Mouse (Mus musculus) neural tube, embryonic 14.5 days (tissue): ENCODE measurements around the gene Gprin1. TPM values are rescaled to one million over a fixed set of nuclear protein-coding genes. Genes with fewer than 3 reads are reported as not detected.
"Not testable (repeated sequence)": the region's sequence is repeated elsewhere in the genome, so short reads cannot be mapped to it uniquely, and the experiment has no call there.

Experiments used
- ATAC-seq: fragments of 200-750 bp; cut with Nextera tagmentation; 2 replicates; pipeline ENCODE4 v1.8.0; 2017; ENCODE audit warnings: low read depth, mild to moderate bottlenecking, moderate TSS enrichment, moderate library complexity
- H3K27ac ChIP-seq: fragments of 300-500 bp; sonication (generic); 2 replicates; pipeline ENCODE4 v1.5.1; 2014; ENCODE audit warnings: low read depth, mild to moderate bottlenecking, control low read depth, low read length, moderate library complexity, mixed read lengths
- H3K27me3 ChIP-seq: fragments of 300-500 bp; sonication (generic); 2 replicates; pipeline ENCODE4 v1.6.1; 2014; ENCODE audit warnings: low read length; ENCODE audit not compliant: control insufficient read depth, insufficient read depth
- H3K36me3 ChIP-seq: fragments of 300-500 bp; sonication (generic); 2 replicates; pipeline ENCODE4 v1.6.1; 2014; ENCODE audit warnings: low read length, mixed read lengths; ENCODE audit not compliant: control insufficient read depth, insufficient read depth
- H3K4me1 ChIP-seq: fragments of 300-500 bp; sonication (generic); 2 replicates; pipeline ENCODE4 v1.6.1; 2014; ENCODE audit warnings: low read length; ENCODE audit not compliant: control insufficient read depth, insufficient read depth
- H3K4me2 ChIP-seq: fragments of 300-500 bp; sonication (generic); 2 replicates; pipeline ENCODE4 v1.6.1; 2014; ENCODE audit warnings: mild to moderate bottlenecking, low read depth, low read length, control low read depth
- H3K4me3 ChIP-seq: fragments of 300-500 bp; sonication (generic); 2 replicates; pipeline ENCODE4 v1.5.1; 2014; ENCODE audit warnings: low read depth, low read length, control low read depth, mixed read lengths
- H3K9ac ChIP-seq: fragments of 300-500 bp; sonication (generic); replicated peaks from 2 replicates; pipeline ENCODE4 v1.6.1; 2014; ENCODE audit warnings: low read depth, mild to moderate bottlenecking, control low read depth, low read length, mixed read lengths
- H3K9me3 ChIP-seq: fragments of 300-500 bp; sonication (generic); 2 replicates; pipeline ENCODE4 v1.6.1; 2016; ENCODE audit warnings: low read length; ENCODE audit not compliant: control insufficient read depth
- WGBS: fragments of 180-500 bp; shearing (Covaris S2); extraction: QIAGEN DNeasy Blood & Tissue Kit; methylation state at CpG from one replicate; pipeline ENCODE4 v1.1.7; 2014; 5-methylcytosine and 5-hydroxymethylcytosine counted together
- polyA plus RNA-seq: library from polyadenylated mRNA; unstranded; fragments of >200 nt; fragmentation: Nextera tagmentation; extraction: Ambion mirVana; gene quantifications from 2 replicates; pipeline ENCODE4 v1.2.1, GENCODE M21; 2014

Gene Gprin1
- polyA plus RNA-seq, 1 experiment from 2014 or later, result 19.6 TPM

DNA sequence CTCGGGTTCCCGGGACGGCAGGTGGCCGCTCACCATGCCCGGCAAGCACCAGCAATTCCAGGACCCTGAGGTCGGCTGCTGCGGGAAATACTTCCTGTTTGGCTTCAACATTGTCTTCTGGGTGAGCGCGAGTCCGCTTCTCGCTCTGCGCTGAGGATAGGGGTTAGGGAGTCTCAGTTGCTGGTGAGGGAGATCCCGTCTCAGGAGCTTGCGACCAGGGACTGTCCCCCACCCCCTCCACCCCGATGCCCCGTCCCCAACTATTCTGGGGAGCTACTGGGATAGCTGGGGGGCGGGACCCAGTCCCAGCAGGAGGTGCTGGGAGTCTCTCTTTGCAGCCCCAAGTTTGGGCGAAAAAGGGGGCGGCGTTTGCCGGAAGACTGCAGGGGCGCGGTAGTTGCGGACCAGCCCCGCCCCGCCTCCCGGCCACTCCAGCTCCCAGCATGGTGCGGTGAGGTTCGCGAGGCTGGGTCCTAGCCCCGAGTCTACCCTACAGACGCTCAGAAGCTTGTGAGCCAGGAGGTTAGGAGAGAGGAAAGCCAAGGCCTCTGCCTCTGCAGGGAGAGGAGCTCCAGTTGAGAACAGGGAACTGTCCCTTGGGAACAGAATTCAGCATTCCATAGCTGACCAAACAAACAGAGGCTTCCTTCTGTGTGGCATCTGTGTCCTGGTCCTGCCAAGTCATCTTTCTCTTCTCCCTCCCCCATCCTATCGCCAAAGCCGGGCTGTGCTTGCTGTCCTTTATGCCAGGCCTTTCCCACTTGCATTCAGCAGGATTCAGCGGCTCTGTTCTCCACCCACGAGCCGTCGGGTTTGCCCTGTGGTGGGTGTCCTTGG, 40.1 kb upstream of the Gprin1 start:
- 1% methylated on average over 38 of the region's 38 CpGs for WGBS
- H3K27ac ChIP-seq, result 0 out of 2 replicates have a peak overlapping the region, but pooled peaks have one; percentile 10

DNA sequence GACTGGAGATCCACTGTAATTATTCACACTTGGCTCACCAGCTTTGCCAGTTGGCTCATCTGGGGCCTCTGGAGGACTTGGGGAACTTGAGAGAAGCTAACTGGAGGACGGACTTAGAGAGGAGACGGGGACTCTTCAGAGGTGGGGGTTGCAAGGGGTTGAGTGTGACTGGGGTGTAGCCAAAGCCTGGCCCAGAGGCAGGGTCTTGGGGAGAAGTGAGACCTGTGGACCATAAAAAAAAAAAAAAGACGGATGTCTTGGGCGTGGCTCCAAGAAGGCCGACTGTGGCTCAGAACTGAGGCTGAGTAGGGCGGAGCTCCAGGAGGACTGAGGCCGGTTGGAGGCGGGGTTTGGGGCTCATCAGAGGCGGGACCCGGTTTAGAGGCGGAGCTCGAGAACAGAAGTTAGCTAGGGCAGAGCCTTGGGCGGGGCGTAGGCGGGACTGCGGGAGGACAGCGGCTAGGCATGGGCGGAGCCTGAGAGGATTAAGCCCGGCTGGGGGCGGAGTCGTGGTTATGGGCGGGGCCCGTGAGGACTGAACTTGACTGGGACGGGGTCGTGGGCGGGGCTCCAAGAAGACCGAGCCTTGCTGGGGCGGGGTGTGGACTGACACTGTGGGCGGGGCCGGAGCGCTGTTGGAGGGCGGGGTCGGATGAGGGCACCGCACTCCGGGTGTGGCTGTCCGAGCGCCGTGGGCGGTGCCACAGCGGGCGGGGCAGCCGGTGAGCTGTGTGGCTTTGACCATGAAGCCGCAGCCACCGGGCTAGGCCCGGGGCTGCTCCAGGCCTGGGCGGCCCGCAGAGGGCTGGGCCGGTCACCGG, 39.3 kb upstream of the Gprin1 start, which contains the start of gene Tspan17:
Gene Tspan17, plus strand, starts transcription at position 638 of the 821 bp plus-strand sequence.
- Histone ChIP-seq H3K4me1 (peaks cover 5% of the 10 kb centered on the region; the same call in 1 of the 2 replicates), H3K9ac (peak within 1 kb of the TSS; percentile 55), H3K4me2 (peak within 1 kb of the TSS; percentile 97), H3K4me3 (peak within 1 kb of the TSS; percentile 55), H3K27ac (0 out of 2 replicates have a peak within 1 kb of the TSS, but pooled peaks have one; percentile 10), H3K9me3 (no peaks in the 10 kb centered on the region), H3K27me3 (no peaks in the 10 kb centered on the region; the same call in 1 of the 2 replicates), H3K36me3 (no peaks in the 10 kb centered on the region)
- ATAC-seq, result peak; percentile 83
- 2% methylated on average over 49 of the region's 49 CpGs for WGBS

More for the DNA sequence above, 40.1 kb upstream of the Gprin1 start:
- Histone ChIP-seq H3K4me3 (peak overlapping the region; percentile 55), H3K9me3 (no peaks in the 10 kb centered on the region), H3K27me3 (no peaks in the 10 kb centered on the region; the same call in 1 of the 2 replicates), H3K4me2 (peak overlapping the region; percentile 97), H3K36me3 (no peaks in the 10 kb centered on the region), H3K4me1 (peaks cover 5% of the 10 kb centered on the region; the same call in 1 of the 2 replicates), H3K9ac (peak overlapping the region; percentile 55)
- ATAC-seq, result peak; percentile 53

DNA sequence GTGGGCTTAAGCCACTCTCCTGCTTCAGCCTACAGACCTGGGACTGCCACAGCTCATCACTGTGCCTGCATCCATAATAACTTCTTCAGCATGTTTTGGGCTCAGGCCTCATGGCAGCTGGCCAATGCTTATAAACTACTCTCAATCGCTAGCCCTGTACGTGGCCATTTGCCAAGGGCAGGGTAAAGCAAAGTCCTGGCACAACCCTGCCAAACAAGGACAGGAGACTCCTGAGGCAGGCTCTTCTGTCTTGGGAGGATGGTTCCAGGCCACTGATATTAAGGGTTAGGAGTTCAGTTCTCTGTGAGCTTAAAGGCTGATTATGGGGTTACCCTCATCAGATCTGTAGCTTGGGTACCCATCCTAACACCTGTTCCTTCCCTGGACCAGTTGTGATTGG, 37.9 kb upstream of the Gprin1 start:
- not testable (repeated sequence) for H3K4me3 ChIP-seq, H3K27ac ChIP-seq, H3K9ac ChIP-seq, H3K27me3 ChIP-seq, H3K4me1 ChIP-seq, H3K36me3 ChIP-seq, ATAC-seq, H3K9me3 ChIP-seq, H3K4me2 ChIP-seq
- WGBS, result 56% methylated on average over 2 of the region's 2 CpGs

DNA sequence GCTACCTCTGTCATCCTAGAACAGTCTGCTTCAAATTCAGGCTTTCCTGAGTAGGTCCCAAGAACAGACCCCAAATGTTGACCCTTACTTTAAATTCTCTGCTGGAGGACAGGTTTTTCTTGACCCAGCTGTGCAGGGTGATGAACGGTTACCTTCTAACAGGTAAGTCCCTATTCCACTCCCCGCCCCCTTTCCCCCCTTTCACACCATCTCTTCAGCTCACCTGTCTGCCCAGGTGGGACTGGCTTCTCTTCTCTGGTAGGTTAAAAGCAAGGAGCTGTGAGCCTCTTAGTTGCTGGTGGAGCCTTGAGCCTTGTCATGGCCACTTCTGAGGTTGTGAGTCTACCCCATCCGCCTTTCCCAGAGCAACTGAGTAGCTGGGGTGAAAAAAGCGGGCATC, 34.0 kb upstream of the Gprin1 start, which contains the start of gene Eif4e1b:
Gene Eif4e1b, plus strand, starts transcription at position 301 of the 400 bp plus-strand sequence.
- Histone ChIP-seq H3K4me3 (no peak within 1 kb of the TSS), H3K27me3 (no peaks in the 10 kb centered on the region), H3K4me1 (no peaks in the 10 kb centered on the region), H3K4me2 (no peak within 1 kb of the TSS), H3K27ac (no peak within 1 kb of the TSS), H3K9me3 (no peaks in the 10 kb centered on the region), H3K9ac (no peak within 1 kb of the TSS), H3K36me3 (no peaks in the 10 kb centered on the region)
- ATAC-seq, result no peak
- WGBS, result 90% methylated on average over 4 of the region's 4 CpGs

DNA sequence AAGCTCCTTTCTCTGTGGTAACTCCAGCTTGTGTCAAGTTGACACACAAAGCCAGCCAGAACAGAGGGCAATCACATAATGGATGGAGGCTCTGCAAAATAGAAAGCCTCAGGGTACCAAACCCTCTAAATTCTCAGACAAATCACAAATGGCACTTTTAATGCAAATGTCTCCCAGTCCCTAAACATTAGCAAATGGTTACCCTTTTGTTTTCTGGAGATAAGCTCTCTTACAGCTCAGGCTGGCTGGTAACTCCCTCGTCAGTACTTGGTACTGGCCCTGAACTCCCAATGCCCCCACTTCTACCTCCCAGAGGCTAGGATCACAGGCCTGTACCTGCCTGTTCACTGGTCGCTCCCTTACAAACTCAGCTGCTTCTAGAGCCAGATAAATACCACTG, 33.6 kb upstream of the Gprin1 start:
- Histone ChIP-seq H3K36me3 (no peaks in the 10 kb centered on the region), H3K27ac (no peak overlapping the region), H3K27me3 (no peaks in the 10 kb centered on the region), H3K4me3 (no peak overlapping the region), H3K4me1 (no peaks in the 10 kb centered on the region), H3K9me3 (no peaks in the 10 kb centered on the region), H3K9ac (no peak overlapping the region), H3K4me2 (no peak overlapping the region)
- WGBS, result 45% methylated on average over 2 of the region's 2 CpGs
- no peak for ATAC-seq

DNA sequence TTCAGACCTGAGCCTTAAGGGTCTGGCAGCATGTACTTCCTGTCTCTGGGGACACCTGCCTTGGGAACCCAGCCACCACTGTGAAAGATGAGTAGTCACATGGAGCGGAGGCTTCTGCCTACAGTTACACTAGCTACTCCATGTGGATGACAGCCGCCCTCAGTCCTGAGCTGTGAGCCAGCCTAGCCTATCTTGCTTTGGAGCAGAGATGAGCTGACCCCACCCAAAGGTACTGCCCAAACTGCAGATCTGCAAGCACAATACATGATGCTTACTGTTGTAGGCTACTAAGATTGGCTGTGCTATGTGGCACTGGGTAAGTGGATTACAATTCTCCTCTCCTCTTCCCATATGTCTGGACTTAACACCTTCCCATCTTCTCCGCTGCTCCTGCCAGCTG, 31.4 kb upstream of the Gprin1 start:
- Histone ChIP-seq H3K9ac (no peak overlapping the region), H3K4me1 (no peaks in the 10 kb centered on the region), H3K9me3 (no peaks in the 10 kb centered on the region), H3K27ac (no peak overlapping the region), H3K27me3 (no peaks in the 10 kb centered on the region), H3K4me2 (no peak overlapping the region), H3K36me3 (no peaks in the 10 kb centered on the region), H3K4me3 (no peak overlapping the region)
- 85% methylated on average over 3 of the region's 3 CpGs for WGBS
- ATAC-seq, result no peak

DNA sequence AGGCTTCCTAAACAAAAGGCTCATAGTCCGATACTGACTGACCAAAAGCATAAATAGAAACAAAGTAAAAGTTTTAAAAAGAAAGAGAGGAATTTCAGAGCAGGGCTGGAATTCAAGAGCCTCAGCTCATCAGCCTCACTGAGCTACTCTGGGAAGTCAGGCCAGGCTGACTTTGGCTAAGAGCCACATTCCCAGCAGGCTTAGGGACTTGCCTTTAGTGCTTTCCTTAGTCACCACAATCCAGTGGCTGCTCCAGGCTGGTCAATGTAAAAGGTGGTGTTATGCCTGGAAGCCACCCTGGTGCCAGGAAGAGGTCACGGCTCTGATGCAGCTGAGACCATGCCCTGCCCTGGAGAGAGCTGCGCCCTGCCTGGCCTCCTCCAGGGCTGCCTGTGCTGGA, 30.9 kb upstream of the Gprin1 start:
- Histone ChIP-seq H3K27me3 (no peaks in the 10 kb centered on the region), H3K27ac (no peak overlapping the region), H3K4me3 (no peak overlapping the region), H3K4me1 (no peaks in the 10 kb centered on the region), H3K36me3 (no peaks in the 10 kb centered on the region), H3K4me2 (no peak overlapping the region), H3K9ac (no peak overlapping the region), H3K9me3 (no peaks in the 10 kb centered on the region)
- ATAC-seq, result no peak; the same call in 1 of the 2 replicates
- WGBS, result 80% methylated on average over 3 of the region's 3 CpGs

DNA sequence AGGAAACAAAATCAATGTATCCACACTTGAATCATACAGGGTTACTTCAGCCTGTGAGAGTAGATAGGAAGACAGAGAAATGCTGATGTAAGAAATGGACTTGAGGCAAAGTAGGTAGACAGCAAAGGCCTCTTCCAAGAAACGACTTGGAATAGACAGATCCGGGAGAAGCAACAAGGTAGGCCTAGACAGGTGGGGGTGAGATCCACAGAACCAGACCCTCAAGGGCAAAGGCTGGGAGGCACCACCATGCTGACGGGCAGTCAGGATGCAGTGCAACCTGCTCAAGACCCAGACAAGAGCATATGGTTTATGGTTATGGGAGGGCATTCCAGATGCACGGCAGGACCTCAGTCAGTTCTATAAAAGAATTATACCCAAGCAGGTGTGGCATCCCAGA, 17.3 kb upstream of the Gprin1 start:
- Histone ChIP-seq H3K27ac (no peak overlapping the region), H3K9ac (no peak overlapping the region)

More for the DNA sequence above, 17.3 kb upstream of the Gprin1 start:
- no peak for ATAC-seq
- no peaks in the 10 kb centered on the region for H3K36me3 ChIP-seq
- no peak overlapping the region for H3K4me3 ChIP-seq
- H3K4me2 ChIP-seq, result peak overlapping the region; percentile 61
- 69% methylated on average over 4 of the region's 4 CpGs for WGBS
- 0 out of 2 replicates have a peak, but pooled peaks cover 2% of the 10 kb centered on the region for H3K4me1 ChIP-seq
- H3K27me3 ChIP-seq, result peaks cover 10% of the 10 kb centered on the region; the same call in 1 of the 2 replicates
- H3K9me3 ChIP-seq, result no peaks in the 10 kb centered on the region
